Mouse (Mus musculus) monocyte, adult 2 months (primary cell): ENCODE data around the gene Fam205a4.
"Not testable (repeated sequence)": the region's sequence is repeated elsewhere in the genome, so short reads cannot be mapped to it uniquely, and the experiment has no call there.

ENCODE experiments used
- DNase-seq, 2 experiments: peaks; one replicate each; pipeline ENCODE4 v3.0.0; 2022; ENCODE audit warnings: low spot score in 2 of 2, low read depth in 1 of 2

The Fam205a4 gene

GRCm38 (mm10) chr4:41965758-41966157 is at the start of gene Fam205a4:
Fam205a4 (plus strand) TSS chr4:41966058.
- not testable (repeated sequence) for DNase-seq

DNA sequence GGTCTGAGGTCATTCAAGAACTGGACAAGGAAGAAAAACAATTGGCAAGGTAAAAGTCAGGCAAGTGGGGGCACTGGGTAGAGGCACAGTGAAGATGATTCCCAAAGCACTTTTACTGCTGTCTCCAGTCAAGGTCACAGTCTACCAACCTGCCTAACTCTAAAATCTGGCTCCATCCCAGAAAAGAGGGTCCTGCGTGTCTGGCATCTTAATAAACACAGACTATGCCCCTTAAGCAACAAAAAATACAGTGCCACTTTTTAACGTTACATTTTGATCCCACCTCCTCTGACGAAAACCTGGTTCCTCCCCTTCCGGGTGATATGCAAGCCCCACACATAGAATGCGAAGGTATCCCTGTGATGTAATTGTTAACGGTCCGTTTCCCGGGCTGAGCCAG is 24.6 kb upstream of the Fam205a4 start, which contains the start of gene Gm20878:
Gene Gm20878, plus strand, starts transcription at position 301 of the 400 bp plus-strand sequence.
- not testable (repeated sequence) for DNase-seq
